Mouse (Mus musculus): ENCODE measurements around the gene Aph1a. TPM values are rescaled to one million over a fixed set of nuclear protein-coding genes. Genes with fewer than 3 reads are reported as not detected.

Aph1a gene
- total and polyA plus RNA-seq, 3 experiments: 110 to 170 TPM; not detected in 1

DNA sequence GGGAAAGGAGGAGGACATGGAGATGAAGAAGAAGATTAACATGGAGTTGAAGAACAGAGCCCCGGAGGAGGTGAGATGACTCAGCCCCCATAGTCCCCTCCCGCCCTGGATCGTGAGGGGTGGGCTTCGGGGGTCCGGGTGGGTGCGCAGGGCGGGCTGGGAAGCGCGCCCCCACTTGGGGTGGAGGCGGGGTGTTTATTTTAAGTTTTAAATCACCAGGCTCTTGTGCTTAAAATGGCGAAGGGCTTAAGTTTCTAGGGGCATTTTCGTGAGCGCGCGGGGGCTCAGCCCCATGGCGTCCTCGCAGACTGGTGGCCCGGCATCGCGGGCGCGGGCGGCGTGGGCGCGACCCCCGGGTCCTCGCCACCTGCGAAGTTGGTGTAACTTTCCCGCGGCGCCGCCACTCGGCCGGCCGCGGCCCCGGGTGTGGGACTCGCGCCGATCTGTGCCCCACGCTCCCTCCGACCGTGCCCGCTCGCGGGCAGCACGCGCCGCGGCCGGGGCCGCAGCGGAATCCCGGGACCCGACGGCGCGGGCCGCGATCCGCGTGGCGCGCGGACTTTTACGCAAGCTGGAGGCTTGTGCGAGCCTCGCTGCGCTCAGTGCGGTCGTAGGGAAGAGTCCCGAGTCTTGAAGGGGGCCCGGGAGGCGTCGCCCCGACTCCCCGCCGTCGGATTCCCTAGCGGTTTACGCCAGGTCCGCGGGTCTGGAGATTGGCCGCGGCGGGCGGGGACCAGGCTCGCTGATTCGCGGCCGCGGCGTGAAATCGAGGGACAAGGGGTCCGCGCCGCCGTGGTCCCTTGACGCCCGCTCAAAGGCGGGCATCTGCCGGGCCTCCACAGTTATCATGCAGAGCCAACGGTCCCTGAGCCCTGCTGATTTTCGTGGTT, 36.1 kb downstream of the Aph1a start (continued):
- no peak for TF ChIP-seq GABPA (IDR thresholded peaks at IDR 0.05; ENCODE audit: low read depth, low read length)
- no peak; a peak in 1 of 4 replicates for TF ChIP-seq EP300 (IDR thresholded peaks at IDR 0.05; ENCODE audit: low read depth in 1 of 2, low read length in 2 of 2)
- no peak for TF ChIP-seq ETS1 (IDR thresholded peaks at IDR 0.05; ENCODE audit: low read depth, low read length)
- peak; percentile 48 for TF ChIP-seq MXI1 (IDR thresholded peaks at IDR 0.05; ENCODE audit: low read depth, low read length)
- peak; percentile 44 for TF ChIP-seq MAZ (IDR thresholded peaks at IDR 0.05; ENCODE audit: low read depth, low read length)
- TF ChIP-seq CTCF (IDR thresholded peaks at IDR 0.05 in 2 of 3, conservative IDR thresholded peaks at IDR 0.05 in 1 of 3; ENCODE audit: control insufficient read depth in 1 of 3, insufficient read depth in 1 of 3, low read depth in 2 of 3, low read length in 3 of 3, poor library complexity in 1 of 3, severe bottlenecking in 1 of 3): 0 out of 6 replicates have a peak, but pooled peaks of 1 of the 3 experiments have one; percentile 1
- TF ChIP-seq TAL1 (IDR thresholded peaks at IDR 0.05; ENCODE audit: low read length): peak; percentile 54; the same call in 1 of the 2 replicates
- TF ChIP-seq ZNF384 (IDR thresholded peaks at IDR 0.05; ENCODE audit: low read depth, low read length): no peak
- TF ChIP-seq MYC (IDR thresholded peaks at IDR 0.05; ENCODE audit: low read depth, low read length): no peak
- no peak for TF ChIP-seq BHLHE40 (IDR thresholded peaks at IDR 0.05; ENCODE audit: borderline replicate concordance, low read depth, low read length)
- TF ChIP-seq TBP (IDR thresholded peaks at IDR 0.05; ENCODE audit: low read depth, low read length): no peak
- TF ChIP-seq ZMIZ1 (IDR thresholded peaks at IDR 0.05; ENCODE audit: low read depth, low read length): peak; percentile 62; the same call in 1 of the 2 replicates
- TF ChIP-seq POLR2AphosphoS5 (IDR thresholded peaks at IDR 0.05; ENCODE audit: borderline replicate concordance, low read depth, low read length): no peak
- TF ChIP-seq SIN3A (IDR thresholded peaks at IDR 0.05; ENCODE audit: low read length): peak; percentile 37; the same call in 1 of the 2 replicates
- TF ChIP-seq ZC3H11A (IDR thresholded peaks at IDR 0.05; ENCODE audit: low read depth, low read length): no peak

- H3K27me3 ChIP-seq (ENCODE audit: control insufficient read depth in 1 of 2, insufficient read depth in 2 of 2, low read length in 2 of 2): no peaks in the 10 kb centered on the region
- peaks cover 12 to 33% of the 10 kb centered on the region in 2 experiments for H3K4me1 ChIP-seq (ENCODE audit: control insufficient read depth in 1 of 2, insufficient read depth in 2 of 2, low read length in 2 of 2)
- peak overlapping the region; percentile 67 to 88 for H3K4me3 ChIP-seq (ENCODE audit: control insufficient read depth in 1 of 2, insufficient read depth in 1 of 2, low read depth in 2 of 2, low read length in 2 of 2)
- H3K9me3 ChIP-seq (replicated peaks; ENCODE audit: insufficient read depth, low read length): no peaks in the 10 kb centered on the region
- peak overlapping the region; percentile 85 for H3K27ac ChIP-seq (ENCODE audit: control insufficient read depth, low read depth, low read length)
- no peak for TF ChIP-seq CTCF (IDR thresholded peaks at IDR 0.05 in 2 of 3, conservative IDR thresholded peaks at IDR 0.05 in 1 of 3; ENCODE audit: control insufficient read depth in 1 of 3, insufficient read depth in 1 of 3, low read depth in 2 of 3, low read length in 3 of 3, poor library complexity in 1 of 3, severe bottlenecking in 1 of 3)
- no peak for TF ChIP-seq E2F4 (IDR thresholded peaks at IDR 0.05; ENCODE audit: borderline replicate concordance, low read depth, low read length)
- TF ChIP-seq MYC (IDR thresholded peaks at IDR 0.05; ENCODE audit: low read depth, low read length): no peak
- no peak for TF ChIP-seq POLR2AphosphoS2 (IDR thresholded peaks at IDR 0.05; ENCODE audit: low read length)
- TF ChIP-seq ETS1 (IDR thresholded peaks at IDR 0.05; ENCODE audit: low read depth, low read length): 0 out of 2 replicates have a peak, but pooled peaks have one; percentile 20
- TF ChIP-seq RCOR1 (IDR thresholded peaks at IDR 0.05; ENCODE audit: low read depth, low read length): peak; percentile 49; the same call in 1 of the 2 replicates
- TF ChIP-seq UBTF (IDR thresholded peaks at IDR 0.05; ENCODE audit: borderline replicate concordance, insufficient read depth, low read depth, low read length): no peak
- no peak for TF ChIP-seq MXI1 (IDR thresholded peaks at IDR 0.05; ENCODE audit: low read depth, low read length)
- no peak for TF ChIP-seq CHD2 (IDR thresholded peaks at IDR 0.05; ENCODE audit: low read length)
- TF ChIP-seq ZKSCAN1 (IDR thresholded peaks at IDR 0.05; ENCODE audit: low read depth, low read length): no peak
- TF ChIP-seq KAT2A (conservative IDR thresholded peaks at IDR 0.05; ENCODE audit: low read depth, low read length): no peak
- TF ChIP-seq ZC3H11A (IDR thresholded peaks at IDR 0.05; ENCODE audit: low read depth, low read length): no peak
- TF ChIP-seq GATA1 (IDR thresholded peaks at IDR 0.05; ENCODE audit: low read depth, low read length): peak; percentile 57
- peak; percentile 42; the same call in 1 of the 2 replicates for TF ChIP-seq TBP (IDR thresholded peaks at IDR 0.05; ENCODE audit: low read depth, low read length)
- H3K9ac ChIP-seq (ENCODE audit: control insufficient read depth, low read depth, low read length, poor library complexity, severe bottlenecking): peak overlapping the region; percentile 89
- DNase-seq (ENCODE audit: low read depth, low spot score): no peak
- H3K36me3 ChIP-seq (ENCODE audit: control insufficient read depth in 1 of 2, insufficient read depth in 2 of 2, low read length in 2 of 2): peaks cover 15 to 41% of the 10 kb centered on the region in 2 experiments
- peaks cover 49% of the 10 kb centered on the region for H3K79me2 ChIP-seq (ENCODE audit: control insufficient read depth, insufficient read depth, low read length, poor library complexity)
Observed at GRCm38 (mm10) chr3:95930471-95930789, 36.7 kb downstream of the Aph1a start.
